Mouse (Mus musculus): ENCODE measurements around the gene Sez6l.

The Sez6l gene

GRCm38 (mm10) chr5:112488101-112488776 lies 88.7 kb downstream of the Sez6l start:
- Histone ChIP-seq H3K36me3 (ENCODE audit: insufficient read depth, low read length) (no peaks in the 10 kb centered on the region), H3K27me3 (ENCODE audit: insufficient read depth, low read length) (no peaks in the 10 kb centered on the region), H3K4me3 (replicated peaks; ENCODE audit: low read length) (no peak overlapping the region), H3K4me1 (replicated peaks; ENCODE audit: low read depth, low read length) (peaks cover 25% of the 10 kb centered on the region), H3K9me3 (ENCODE audit: low read length) (peaks cover 34% of the 10 kb centered on the region)
- TF ChIP-seq POU5F1 (IDR thresholded peaks at IDR 0.05; ENCODE audit: borderline replicate concordance, low read length) = no peak

DNA sequence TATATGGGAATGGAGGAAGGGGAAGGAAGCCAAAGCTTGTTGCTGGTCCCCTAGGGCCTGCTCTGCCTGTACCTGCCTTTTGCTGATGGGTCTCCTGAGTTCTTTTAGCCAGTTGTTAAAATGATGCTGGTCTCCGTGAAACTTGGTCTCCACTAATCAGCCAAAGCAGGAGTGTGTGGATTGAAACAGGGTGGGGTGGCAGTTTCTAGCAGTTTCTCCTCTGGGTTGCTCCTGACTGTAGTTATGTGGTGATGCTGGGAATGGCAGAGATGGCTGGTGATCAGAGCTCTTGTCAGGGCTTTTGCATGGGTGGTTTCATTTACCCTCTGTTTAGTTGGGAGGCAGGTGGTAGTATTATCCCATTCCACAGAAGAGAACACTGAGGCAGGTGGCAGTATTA lies 89.5 kb downstream of the Sez6l start:
- no peak overlapping the region for H3K4me3 ChIP-seq (replicated peaks; ENCODE audit: low read length)
- TF ChIP-seq CTCF (conservative IDR thresholded peaks at IDR 0.05; ENCODE audit: low read length) (no peak), NANOG (IDR thresholded peaks at IDR 0.05; ENCODE audit: borderline replicate concordance, low read length) (no peak)
- H3K4me1 ChIP-seq (replicated peaks; ENCODE audit: low read depth, low read length) = peaks cover 29% of the 10 kb centered on the region
- no peaks in the 10 kb centered on the region for H3K36me3 ChIP-seq (ENCODE audit: insufficient read depth, low read length)
- peaks cover 34% of the 10 kb centered on the region for H3K9me3 ChIP-seq (ENCODE audit: low read length)
- 0 out of 2 replicates have a peak, but pooled peaks cover 2% of the 10 kb centered on the region for H3K27me3 ChIP-seq (ENCODE audit: insufficient read depth, low read length)

DNA sequence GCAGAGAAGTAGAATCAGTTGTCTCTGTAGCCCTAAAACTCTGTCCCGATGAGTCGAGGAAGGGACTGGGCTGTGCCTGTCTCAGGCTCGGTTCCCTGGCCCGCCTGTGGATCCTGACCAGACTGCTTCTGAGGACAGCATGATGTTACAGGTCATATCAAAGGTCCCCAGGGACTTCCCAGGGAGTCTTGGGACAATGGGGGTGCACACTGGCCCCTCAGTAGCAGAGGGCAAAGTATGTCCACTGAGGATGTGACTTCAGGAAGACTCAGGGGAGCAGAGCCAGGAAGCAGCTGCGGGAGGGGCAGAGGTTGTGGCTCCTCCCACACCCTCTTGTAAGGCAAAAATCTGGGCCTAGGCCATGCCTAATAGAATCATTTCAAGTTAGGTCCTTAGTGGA lies 90.6 kb downstream of the Sez6l start:
- Histone ChIP-seq H3K4me3 (replicated peaks; ENCODE audit: low read length) (no peak overlapping the region), H3K27me3 (ENCODE audit: insufficient read depth, low read length) (0 out of 2 replicates have a peak, but pooled peaks cover 5% of the 10 kb centered on the region), H3K9me3 (ENCODE audit: low read length) (peaks cover 34% of the 10 kb centered on the region), H3K36me3 (ENCODE audit: insufficient read depth, low read length) (no peaks in the 10 kb centered on the region), H3K4me1 (replicated peaks; ENCODE audit: low read depth, low read length) (peaks cover 29% of the 10 kb centered on the region)
- TF ChIP-seq POU5F1 (IDR thresholded peaks at IDR 0.05; ENCODE audit: borderline replicate concordance, low read length) = no peak
- TF ChIP-seq NANOG (IDR thresholded peaks at IDR 0.05; ENCODE audit: borderline replicate concordance, low read length) = no peak
- no peak for TF ChIP-seq CTCF (conservative IDR thresholded peaks at IDR 0.05; ENCODE audit: low read length)

DNA sequence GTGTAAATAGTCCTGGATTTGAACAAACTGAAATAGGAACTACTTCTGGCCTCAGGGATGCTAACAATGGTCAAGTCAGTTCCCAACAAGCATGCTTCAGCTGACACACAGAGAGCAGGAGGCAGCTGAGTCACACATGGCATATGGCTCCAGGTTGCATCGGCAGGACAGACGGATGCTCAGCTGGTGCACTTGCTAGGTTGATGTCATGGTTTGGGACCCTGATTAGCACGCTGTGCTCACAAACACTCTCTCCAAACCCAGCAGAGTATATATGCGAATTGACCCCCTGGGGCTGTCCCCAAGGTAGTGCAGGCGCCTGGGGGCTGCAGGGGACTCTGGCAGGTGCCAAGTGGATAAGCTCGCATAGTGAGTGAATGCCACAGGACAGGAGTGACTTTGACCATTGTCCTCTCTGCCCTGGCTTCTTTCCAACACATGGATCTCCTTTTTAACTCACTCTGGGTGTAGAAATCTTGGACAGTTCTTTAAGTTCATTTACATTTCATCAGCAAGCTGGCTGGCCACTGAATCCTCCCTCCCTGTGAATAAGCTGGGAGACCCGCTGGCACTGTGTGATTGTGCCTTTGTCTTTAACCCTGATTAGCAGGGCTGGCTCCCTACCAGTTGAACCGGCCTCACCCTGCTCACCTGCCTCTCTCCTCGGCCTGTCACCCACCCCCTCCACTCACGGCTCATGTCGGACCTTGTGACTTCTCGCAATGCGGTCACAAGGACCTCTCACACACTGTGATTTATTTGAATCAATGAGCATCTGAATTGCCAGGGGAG lies 91.9 kb downstream of the Sez6l start:
- Histone ChIP-seq H3K9me3 (ENCODE audit: low read length) (peaks cover 34% of the 10 kb centered on the region), H3K36me3 (ENCODE audit: insufficient read depth, low read length) (no peaks in the 10 kb centered on the region), H3K27me3 (ENCODE audit: insufficient read depth, low read length) (0 out of 2 replicates have a peak, but pooled peaks cover 5% of the 10 kb centered on the region), H3K4me3 (replicated peaks; ENCODE audit: low read length) (no peak overlapping the region), H3K4me1 (replicated peaks; ENCODE audit: low read depth, low read length) (peaks cover 24% of the 10 kb centered on the region)
- TF ChIP-seq CTCF (conservative IDR thresholded peaks at IDR 0.05; ENCODE audit: low read length) (no peak), POU5F1 (IDR thresholded peaks at IDR 0.05; ENCODE audit: borderline replicate concordance, low read length) (no peak), NANOG (IDR thresholded peaks at IDR 0.05; ENCODE audit: borderline replicate concordance, low read length) (no peak)

DNA sequence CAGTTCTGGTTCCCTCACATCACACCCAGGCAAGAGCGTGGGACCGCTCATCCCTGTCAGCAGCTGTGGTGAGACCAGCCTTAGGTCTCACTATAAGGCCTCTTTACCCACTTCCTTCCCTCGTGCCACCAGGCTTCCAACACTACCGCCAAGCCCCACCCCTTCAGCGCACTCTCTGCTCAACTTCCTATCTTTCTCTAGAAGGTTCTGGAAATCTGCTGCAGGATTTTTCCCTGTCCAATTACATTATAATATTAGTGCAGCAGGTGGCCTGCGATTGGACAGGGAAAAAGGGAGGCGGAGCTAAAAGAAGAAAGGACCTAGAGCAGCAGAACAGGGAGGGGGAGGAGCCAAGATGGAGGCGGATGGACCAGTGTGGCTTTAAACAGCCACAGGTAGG lies 94.0 kb downstream of the Sez6l start:
- no peak for TF ChIP-seq CTCF (conservative IDR thresholded peaks at IDR 0.05; ENCODE audit: low read length)
- no peak for TF ChIP-seq NANOG (IDR thresholded peaks at IDR 0.05; ENCODE audit: borderline replicate concordance, low read length)
- TF ChIP-seq POU5F1 (IDR thresholded peaks at IDR 0.05; ENCODE audit: borderline replicate concordance, low read length) = no peak
- H3K36me3 ChIP-seq (ENCODE audit: insufficient read depth, low read length) = no peaks in the 10 kb centered on the region
- H3K27me3 ChIP-seq (ENCODE audit: insufficient read depth, low read length) = peaks cover 7% of the 10 kb centered on the region; the same call in 1 of the 2 replicates
- H3K4me3 ChIP-seq (replicated peaks; ENCODE audit: low read length) = no peak overlapping the region
- peaks cover 18% of the 10 kb centered on the region for H3K9me3 ChIP-seq (ENCODE audit: low read length)
- H3K4me1 ChIP-seq (replicated peaks; ENCODE audit: low read depth, low read length) = peaks cover 24% of the 10 kb centered on the region

- peaks cover 13% of the 10 kb centered on the region for H3K9me3 ChIP-seq (ENCODE audit: low read length)
- peaks cover 7% of the 10 kb centered on the region; the same call in 1 of the 2 replicates for H3K27me3 ChIP-seq (ENCODE audit: insufficient read depth, low read length)
- no peak overlapping the region for H3K4me3 ChIP-seq (replicated peaks; ENCODE audit: low read length)
- H3K36me3 ChIP-seq (ENCODE audit: insufficient read depth, low read length) = no peaks in the 10 kb centered on the region
- H3K4me1 ChIP-seq (replicated peaks; ENCODE audit: low read depth, low read length) = peaks cover 24% of the 10 kb centered on the region
- TF ChIP-seq NANOG (IDR thresholded peaks at IDR 0.05; ENCODE audit: borderline replicate concordance, low read length) (no peak), CTCF (conservative IDR thresholded peaks at IDR 0.05; ENCODE audit: low read length) (no peak), POU5F1 (IDR thresholded peaks at IDR 0.05; ENCODE audit: borderline replicate concordance, low read length) (no peak)
Measured at GRCm38 (mm10) chr5:112482551-112482950, 94.4 kb downstream of the Sez6l start.

DNA sequence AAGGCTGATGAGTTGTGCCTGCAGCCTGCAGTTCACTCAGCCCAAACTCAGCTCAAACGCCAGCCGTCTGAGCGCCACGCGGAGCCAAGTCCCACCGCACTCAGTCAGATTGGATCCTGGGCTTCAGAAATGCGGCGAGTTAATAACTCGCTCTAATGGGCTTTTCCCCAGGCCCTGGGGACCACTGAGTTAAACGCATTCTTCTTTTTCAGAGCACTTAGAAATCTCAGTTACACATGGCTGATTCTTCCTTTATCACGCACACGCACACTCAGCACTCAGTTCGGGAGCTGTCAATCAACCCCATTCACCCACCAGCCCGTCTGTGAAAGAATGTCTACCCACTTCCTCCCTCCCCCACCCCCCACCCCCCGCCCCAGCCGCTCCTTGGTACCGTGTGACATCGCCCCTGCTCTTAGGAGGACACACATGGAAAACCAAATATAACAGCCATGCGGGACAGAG lies 95.0 kb downstream of the Sez6l start:
- no peaks in the 10 kb centered on the region for H3K36me3 ChIP-seq (ENCODE audit: insufficient read depth, low read length)
- TF ChIP-seq CTCF (conservative IDR thresholded peaks at IDR 0.05; ENCODE audit: low read length) (no peak), NANOG (IDR thresholded peaks at IDR 0.05; ENCODE audit: borderline replicate concordance, low read length) (no peak), POU5F1 (IDR thresholded peaks at IDR 0.05; ENCODE audit: borderline replicate concordance, low read length) (no peak)
- peaks cover 24% of the 10 kb centered on the region for H3K4me1 ChIP-seq (replicated peaks; ENCODE audit: low read depth, low read length)
- H3K4me3 ChIP-seq (replicated peaks; ENCODE audit: low read length) = no peak overlapping the region
- peaks cover 7% of the 10 kb centered on the region; the same call in 1 of the 2 replicates for H3K27me3 ChIP-seq (ENCODE audit: insufficient read depth, low read length)
- H3K9me3 ChIP-seq (ENCODE audit: low read length) = peaks cover 7% of the 10 kb centered on the region

GRCm38 (mm10) chr5:112473453-112473852 lies 103.5 kb downstream of the Sez6l start:
- Histone ChIP-seq H3K27me3 (ENCODE audit: insufficient read depth, low read length) (peaks cover 7% of the 10 kb centered on the region; the same call in 1 of the 2 replicates), H3K36me3 (ENCODE audit: insufficient read depth, low read length) (no peaks in the 10 kb centered on the region), H3K9me3 (ENCODE audit: low read length) (no peaks in the 10 kb centered on the region), H3K4me3 (replicated peaks; ENCODE audit: low read length) (no peak overlapping the region), H3K4me1 (replicated peaks; ENCODE audit: low read depth, low read length) (peaks cover 13% of the 10 kb centered on the region)
- no peak for TF ChIP-seq POU5F1 (IDR thresholded peaks at IDR 0.05; ENCODE audit: borderline replicate concordance, low read length)
- no peak for TF ChIP-seq CTCF (conservative IDR thresholded peaks at IDR 0.05; ENCODE audit: low read length)
